Mouse (Mus musculus) c-Kit-negative CD71-positive TER-119-positive erythroid progenitor cells, embryonic 14.5 days (primary cell): Measurements from ENCODE around the gene Ociad1.

Experiments used
- DNase-seq: peaks from one replicate; pipeline ENCODE4 v3.0.0-alpha.2; 2013; ENCODE audit warnings: low read depth, low spot score

Gene Ociad1

GRCm38 (mm10) chr5:73339779-73340722 is 47.5 kb downstream of the Ociad1 start:
- no peak for DNase-seq

GRCm38 (mm10) chr5:73340723-73341235 is 48.2 kb downstream of the Ociad1 start, which contains the start of gene Ociad2:
Gene Ociad2 (minus strand): TSS chr5:73341028.
- no peak for DNase-seq

GRCm38 (mm10) chr5:73342701-73343355 is 50.2 kb downstream of the Ociad1 start:
- DNase-seq = no peak

GRCm38 (mm10) chr5:73344310-73344709 is 51.7 kb downstream of the Ociad1 start:
- DNase-seq = no peak

- no peak for DNase-seq
Measured at GRCm38 (mm10) chr5:73345254-73345653, 52.7 kb downstream of the Ociad1 start.

- DNase-seq = no peak
Measured at GRCm38 (mm10) chr5:73349514-73349913, 56.9 kb downstream of the Ociad1 start.

GRCm38 (mm10) chr5:73351796-73352195 is 59.2 kb downstream of the Ociad1 start:
- no peak for DNase-seq

GRCm38 (mm10) chr5:73353519-73353918 is 60.9 kb downstream of the Ociad1 start:
- DNase-seq = no peak

GRCm38 (mm10) chr5:73353978-73354377 is 61.4 kb downstream of the Ociad1 start:
- no peak for DNase-seq

GRCm38 (mm10) chr5:73355393-73355792 is 62.8 kb downstream of the Ociad1 start:
- DNase-seq = no peak

- no peak for DNase-seq
Measured at GRCm38 (mm10) chr5:73359134-73359751, 66.7 kb downstream of the Ociad1 start.

- DNase-seq = no peak
Measured at GRCm38 (mm10) chr5:73359752-73360141, 67.2 kb downstream of the Ociad1 start.

- no peak for DNase-seq
Measured at GRCm38 (mm10) chr5:73360240-73360639, 67.7 kb downstream of the Ociad1 start.

- no peak for DNase-seq
Measured at GRCm38 (mm10) chr5:73362338-73362737, 69.8 kb downstream of the Ociad1 start.

- no peak for DNase-seq
Measured at GRCm38 (mm10) chr5:73362791-73363190, 70.2 kb downstream of the Ociad1 start.
